Mouse (Mus musculus) heart, embryonic 12.5 days (tissue): ENCODE results near the gene 4933417A18Rik. TPM values are rescaled to one million over a fixed set of nuclear protein-coding genes. Genes with fewer than 3 reads are reported as not detected.
"Not testable (repeated sequence)": the region's sequence is repeated elsewhere in the genome, so short reads cannot be mapped to it uniquely, and the experiment has no call there.

Experiments
- ATAC-seq: fragments of 200-750 bp; cut with Nextera tagmentation; 2 replicates; pipeline ENCODE4 v1.8.0; 2017; ENCODE audit warnings: moderate TSS enrichment, moderate library complexity; ENCODE audit not compliant: insufficient number of reproducible peaks, low FRiP score
- H3K27ac ChIP-seq: fragments of 300-500 bp; sonication (generic); 2 replicates; pipeline ENCODE4 v1.5.1; 2016; ENCODE audit warnings: mild to moderate bottlenecking, moderate library complexity; ENCODE audit not compliant: poor library complexity, severe bottlenecking
- H3K27me3 ChIP-seq: fragments of 300-500 bp; sonication (generic); replicated peaks from 2 replicates; pipeline ENCODE4 v1.6.1; 2016; ENCODE audit warnings: mild to moderate bottlenecking, moderate library complexity
- H3K36me3 ChIP-seq: fragments of 300-500 bp; sonication (generic); 2 replicates; pipeline ENCODE4 v1.6.1; 2016; ENCODE audit warnings: mild to moderate bottlenecking, moderate library complexity
- H3K4me1 ChIP-seq: fragments of 300-500 bp; sonication (generic); replicated peaks from 2 replicates; pipeline ENCODE4 v1.6.1; 2016; ENCODE audit warnings: mild to moderate bottlenecking
- H3K4me2 ChIP-seq: fragments of 300-500 bp; sonication (generic); 2 replicates; pipeline ENCODE4 v1.6.1; 2016; ENCODE audit warnings: mild to moderate bottlenecking, moderate library complexity
- H3K4me3 ChIP-seq: fragments of 300-500 bp; sonication (generic); 2 replicates; pipeline ENCODE4 v1.5.1; 2016; ENCODE audit warnings: mild to moderate bottlenecking
- H3K9ac ChIP-seq: fragments of 300-500 bp; sonication (generic); 2 replicates; pipeline ENCODE4 v1.6.1; 2016; ENCODE audit warnings: mild to moderate bottlenecking, moderate library complexity
- H3K9me3 ChIP-seq: fragments of 300-500 bp; sonication (generic); replicated peaks from 2 replicates; pipeline ENCODE4 v1.6.1; 2016; ENCODE audit warnings: mild to moderate bottlenecking, moderate library complexity
- WGBS: fragments of 180-500 bp; shearing (Covaris S2); methylation state at CpG from one replicate; pipeline ENCODE4 v1.1.7; 2016; 5-methylcytosine and 5-hydroxymethylcytosine counted together
- polyA plus RNA-seq: library from polyadenylated mRNA; unstranded; fragments of >200 nt; fragmentation: Nextera tagmentation; extraction: Ambion mirVana; gene quantifications from 2 replicates; pipeline ENCODE4 v1.2.1, GENCODE M21; 2016

Gene 4933417A18Rik
- polyA plus RNA-seq, 1 experiment from 2014 or later = not detected

DNA sequence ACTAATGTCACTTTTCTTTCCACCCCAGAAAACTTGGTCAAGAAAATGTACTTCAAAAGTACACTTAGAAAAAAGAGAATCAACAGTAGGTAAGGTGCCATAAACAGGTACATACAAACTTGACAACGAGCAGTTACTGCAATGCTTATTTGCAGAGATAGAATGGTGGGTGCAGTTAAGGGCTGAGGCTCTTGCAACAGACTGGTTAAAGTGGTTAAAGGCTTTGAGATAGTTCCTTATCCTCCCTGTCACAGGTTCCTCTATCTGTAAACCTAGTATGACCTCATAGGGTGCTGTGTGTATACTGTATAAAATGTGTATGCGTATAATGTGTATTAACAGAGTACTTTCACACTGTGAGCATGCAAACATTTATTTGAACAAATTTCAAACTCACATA, 27.2 kb downstream of the 4933417A18Rik start:
- H3K36me3 ChIP-seq, H3K4me3 ChIP-seq, H3K4me1 ChIP-seq, H3K27ac ChIP-seq, H3K27me3 ChIP-seq, H3K9ac ChIP-seq, H3K4me2 ChIP-seq, H3K9me3 ChIP-seq, ATAC-seq: not testable (repeated sequence)
- 80% methylated on average over 2 of the region's 2 CpGs for WGBS

DNA sequence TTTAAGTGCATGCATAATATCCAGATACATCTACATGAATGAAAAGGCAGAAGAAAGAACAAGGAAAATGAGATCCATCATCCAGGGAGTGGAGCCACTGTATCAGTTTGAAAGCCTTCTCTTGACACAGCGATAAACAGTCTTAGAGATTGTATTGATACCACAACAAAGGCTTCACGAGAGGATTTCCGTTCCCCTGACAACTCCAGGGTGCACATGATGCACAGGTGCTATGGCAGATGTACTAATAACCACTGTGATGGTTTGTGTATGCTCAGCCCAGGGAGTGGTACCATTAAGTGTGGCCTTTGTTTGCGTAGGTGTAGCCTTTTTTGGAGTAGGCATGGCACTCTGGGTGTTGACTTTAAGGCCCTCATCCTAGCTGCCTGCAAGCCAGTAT, 32.7 kb downstream of the 4933417A18Rik start:
- Histone ChIP-seq H3K36me3 (no peaks in the 10 kb centered on the region), H3K27ac (no peak overlapping the region), H3K4me2 (no peak overlapping the region), H3K9me3 (0 out of 2 replicates have a peak, but pooled peaks cover 2% of the 10 kb centered on the region), H3K4me3 (no peak overlapping the region), H3K27me3 (peaks cover 6% of the 10 kb centered on the region; the same call in 1 of the 2 replicates), H3K9ac (no peak overlapping the region), H3K4me1 (no peaks in the 10 kb centered on the region)
- no peak for ATAC-seq
- WGBS = 75% methylated on average over 4 of the region's 4 CpGs

- H3K4me2 ChIP-seq, H3K9me3 ChIP-seq, H3K27me3 ChIP-seq, H3K36me3 ChIP-seq, H3K9ac ChIP-seq, H3K27ac ChIP-seq, H3K4me1 ChIP-seq, H3K4me3 ChIP-seq, ATAC-seq: not testable (repeated sequence)
- WGBS = 85% methylated on average over 3 of the region's 3 CpGs
Observed at GRCm38 (mm10) chr13:34958158-34958557, 33.9 kb downstream of the 4933417A18Rik start.

GRCm38 (mm10) chr13:34960996-34961770, 37.0 kb downstream of the 4933417A18Rik start:
- H3K4me3 ChIP-seq = no peak overlapping the region
- no peaks in the 10 kb centered on the region for H3K36me3 ChIP-seq
- peaks cover 22% of the 10 kb centered on the region for H3K27me3 ChIP-seq
- H3K9ac ChIP-seq = no peak overlapping the region
- H3K9me3 ChIP-seq = 0 out of 2 replicates have a peak, but pooled peaks cover 2% of the 10 kb centered on the region
- 77% methylated on average over 4 of the region's 4 CpGs for WGBS
- H3K27ac ChIP-seq = no peak overlapping the region
- no peak overlapping the region for H3K4me2 ChIP-seq
- no peak for ATAC-seq
- H3K4me1 ChIP-seq = peaks cover 6% of the 10 kb centered on the region; the same call in 1 of the 2 replicates

DNA sequence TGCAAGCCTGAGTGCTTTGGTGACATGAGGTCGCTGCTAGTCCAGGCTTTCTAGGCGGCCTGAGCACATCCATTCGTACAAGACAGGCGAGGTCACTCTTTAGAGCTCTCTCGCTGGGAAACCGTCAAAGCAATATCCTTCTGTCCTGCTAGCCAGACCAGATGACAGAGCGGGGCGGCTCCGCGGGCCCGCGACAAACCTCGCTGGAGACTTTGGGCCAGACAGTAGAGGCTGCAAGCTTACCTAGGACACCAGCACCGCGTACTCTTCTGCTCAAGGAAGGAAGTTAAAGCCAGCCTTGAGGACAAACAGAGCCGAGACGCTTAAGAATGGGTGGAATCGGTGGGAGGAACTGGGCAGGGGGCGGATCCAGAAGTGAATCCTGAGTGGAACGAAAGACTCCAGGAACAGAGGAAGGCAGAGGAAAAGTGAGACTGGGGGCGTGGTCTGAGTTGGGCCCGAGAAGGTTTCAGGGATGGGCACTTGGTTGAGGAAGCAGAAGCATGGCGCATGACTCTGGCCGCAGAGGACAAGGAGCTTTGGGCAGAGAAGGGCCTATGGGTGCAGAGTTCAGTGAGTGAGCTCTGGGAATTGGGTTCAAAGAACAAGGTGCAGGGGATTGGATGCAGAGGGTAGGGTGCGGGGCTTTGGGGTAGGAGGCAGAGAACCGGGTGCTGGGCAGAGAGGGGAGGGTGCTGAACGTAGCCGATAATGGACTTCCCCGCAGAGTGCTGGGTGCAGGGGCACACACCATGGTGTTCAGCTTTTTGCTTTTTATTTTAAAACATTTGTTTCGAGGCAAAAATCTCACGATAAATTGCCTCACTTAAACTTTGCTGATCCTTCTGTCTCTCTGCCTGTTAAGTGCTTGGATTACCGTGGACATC, 39.5 kb downstream of the 4933417A18Rik start, which contains the start of gene Eci3:
Eci3 (minus strand) TSS at position 300 of the 887 bp plus-strand sequence.
- H3K9ac ChIP-seq = peak within 1 kb of the TSS; percentile 73
- H3K9me3 ChIP-seq = no peaks in the 10 kb centered on the region
- H3K27me3 ChIP-seq = peaks cover 21% of the 10 kb centered on the region
- H3K4me2 ChIP-seq = peak within 1 kb of the TSS; percentile 95
- no peaks in the 10 kb centered on the region for H3K36me3 ChIP-seq
- 2% methylated on average over 32 of the region's 32 CpGs for WGBS
- H3K4me3 ChIP-seq = peak within 1 kb of the TSS; percentile 60
- H3K4me1 ChIP-seq = peaks cover 6% of the 10 kb centered on the region; the same call in 1 of the 2 replicates
- no peak within 1 kb of the TSS for H3K27ac ChIP-seq
- peak; percentile 61 for ATAC-seq

GRCm38 (mm10) chr13:34964419-34964818, 40.2 kb downstream of the 4933417A18Rik start:
- Histone ChIP-seq H3K27me3 (peaks cover 24% of the 10 kb centered on the region), H3K4me3 (peak overlapping the region; percentile 60), H3K4me2 (peak overlapping the region; percentile 95), H3K9ac (0 out of 2 replicates have a peak overlapping the region, but pooled peaks have one; percentile 1), H3K27ac (no peak overlapping the region), H3K36me3 (no peaks in the 10 kb centered on the region), H3K9me3 (no peaks in the 10 kb centered on the region), H3K4me1 (peaks cover 6% of the 10 kb centered on the region; the same call in 1 of the 2 replicates)
- WGBS = 4% methylated on average over 14 of the region's 14 CpGs
- no peak for ATAC-seq

DNA sequence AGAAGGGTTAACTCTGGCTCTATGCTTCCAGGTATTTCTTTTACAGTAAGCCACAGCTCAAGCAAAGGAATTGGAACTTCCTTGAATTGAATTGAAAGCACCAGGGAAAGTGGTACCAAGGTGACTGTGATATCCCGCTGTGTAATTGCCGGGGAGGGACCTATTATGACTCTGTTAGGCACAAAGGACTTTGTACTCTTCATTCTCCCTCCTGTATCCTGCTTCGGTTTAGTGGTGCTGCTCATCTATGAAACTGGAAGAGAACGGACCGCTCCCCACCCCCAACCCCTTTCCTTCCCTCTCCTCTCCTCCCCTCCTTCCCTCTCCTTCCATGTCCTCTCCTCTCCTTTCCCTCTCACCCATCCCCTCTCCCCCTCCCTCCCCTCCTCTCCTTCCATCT, 40.7 kb downstream of the 4933417A18Rik start:
- Histone ChIP-seq H3K27ac (no peak overlapping the region), H3K4me2 (peak overlapping the region; percentile 95), H3K4me1 (peaks cover 6% of the 10 kb centered on the region; the same call in 1 of the 2 replicates), H3K36me3 (no peaks in the 10 kb centered on the region), H3K9me3 (no peaks in the 10 kb centered on the region), H3K4me3 (peak overlapping the region; percentile 60), H3K9ac (0 out of 2 replicates have a peak overlapping the region, but pooled peaks have one; percentile 1), H3K27me3 (peaks cover 22% of the 10 kb centered on the region)
- 7% methylated on average over 5 of the region's 5 CpGs for WGBS
- ATAC-seq = no peak

GRCm38 (mm10) chr13:34965647-34966046, 41.4 kb downstream of the 4933417A18Rik start:
- not testable (repeated sequence) for H3K9me3 ChIP-seq, H3K9ac ChIP-seq, H3K4me3 ChIP-seq, ATAC-seq, H3K27ac ChIP-seq, H3K4me1 ChIP-seq, H3K4me2 ChIP-seq, H3K36me3 ChIP-seq
- peaks cover 22% of the 10 kb centered on the region for H3K27me3 ChIP-seq
- 67% methylated on average over 9 of the region's 9 CpGs for WGBS

GRCm38 (mm10) chr13:34972456-34972855, 48.2 kb downstream of the 4933417A18Rik start:
- not testable (repeated sequence) for H3K4me1 ChIP-seq, H3K9ac ChIP-seq, H3K4me3 ChIP-seq, ATAC-seq, H3K27ac ChIP-seq, H3K27me3 ChIP-seq, H3K9me3 ChIP-seq, H3K4me2 ChIP-seq
- H3K36me3 ChIP-seq = peaks cover 13% of the 10 kb centered on the region

GRCm38 (mm10) chr13:34973149-34973548, 48.9 kb downstream of the 4933417A18Rik start:
- H3K27me3 ChIP-seq = 0 out of 2 replicates have a peak, but pooled peaks cover 5% of the 10 kb centered on the region

GRCm38 (mm10) chr13:34973770-34974169, 49.6 kb downstream of the 4933417A18Rik start:
- WGBS = 43% methylated on average over 1 of the region's 1 CpGs
- ATAC-seq = no peak
- no peak overlapping the region for H3K9ac ChIP-seq
- no peaks in the 10 kb centered on the region for H3K9me3 ChIP-seq
- H3K4me3 ChIP-seq = no peak overlapping the region
- no peak overlapping the region for H3K4me2 ChIP-seq
- 0 out of 2 replicates have a peak, but pooled peaks cover 5% of the 10 kb centered on the region for H3K27me3 ChIP-seq
- no peak overlapping the region for H3K27ac ChIP-seq
- no peaks in the 10 kb centered on the region for H3K4me1 ChIP-seq
- peaks cover 25% of the 10 kb centered on the region for H3K36me3 ChIP-seq

More at GRCm38 (mm10) chr13:34973149-34973548, 48.9 kb downstream of the 4933417A18Rik start:
- peaks cover 20% of the 10 kb centered on the region for H3K36me3 ChIP-seq
- H3K9me3 ChIP-seq = no peaks in the 10 kb centered on the region
- no peak for ATAC-seq
- H3K4me3 ChIP-seq = no peak overlapping the region
- no peak overlapping the region for H3K27ac ChIP-seq
- 30% methylated on average over 1 of the region's 1 CpGs for WGBS
- no peak overlapping the region for H3K9ac ChIP-seq
- H3K4me2 ChIP-seq = no peak overlapping the region
- no peaks in the 10 kb centered on the region for H3K4me1 ChIP-seq
